Mouse (Mus musculus) liver, embryonic 14.5 days (tissue): ENCODE results near the gene Ctla4. TPM values are rescaled to one million over a fixed set of nuclear protein-coding genes. Genes with fewer than 3 reads are reported as not detected.

Experiments used
- ATAC-seq: fragments of 200-750 bp; cut with Nextera tagmentation; 2 replicates; pipeline ENCODE4 v1.8.0; 2017; ENCODE audit warnings: moderate number of reproducible peaks, mild to moderate bottlenecking, moderate library complexity; ENCODE audit not compliant: insufficient read depth
- DNase-seq, 3 experiments: peaks; one replicate each; pipeline ENCODE4 v3.0.0-alpha.2; 2012 to 2013; ENCODE audit warnings: low read depth in 3 of 3, low spot score in 3 of 3
- H3K27ac ChIP-seq: fragments of 300-500 bp; sonication (generic); 2 replicates; pipeline ENCODE4 v1.5.1; 2014; ENCODE audit warnings: moderate library complexity, mild to moderate bottlenecking, control low read depth, inconsistent platforms
- H3K27me3 ChIP-seq: fragments of 300-500 bp; sonication (generic); 2 replicates; pipeline ENCODE4 v1.6.1; 2014; ENCODE audit warnings: mild to moderate bottlenecking, low read length, moderate library complexity; ENCODE audit not compliant: control insufficient read depth, insufficient read depth
- H3K36me3 ChIP-seq: fragments of 300-500 bp; sonication (generic); replicated peaks from 2 replicates; pipeline ENCODE4 v1.6.1; 2014; ENCODE audit warnings: low read depth; ENCODE audit not compliant: control insufficient read depth, insufficient read depth
- H3K4me1 ChIP-seq, 2 experiments: fragments of 200-500 bp in 1 of 2; fragments of 300-500 bp in 1 of 2; sonication (generic) in 1 of 2; replicated peaks; 2 replicates each; pipeline ENCODE4 v1.6.1; 2012 to 2014; ENCODE audit warnings: antibody characterized with exemption in 1 of 2, inconsistent platforms in 1 of 2, low read length in 1 of 2; ENCODE audit not compliant: control insufficient read depth in 2 of 2, insufficient read depth in 2 of 2
- H3K4me2 ChIP-seq: fragments of 300-500 bp; sonication (generic); 2 replicates; pipeline ENCODE4 v1.6.1; 2014; ENCODE audit warnings: low read depth, mild to moderate bottlenecking, control low read depth, moderate library complexity
- H3K4me3 ChIP-seq, 2 experiments: fragments of 200-500 bp in 1 of 2; fragments of 300-500 bp in 1 of 2; sonication (generic) in 1 of 2; 2 replicates each; pipeline ENCODE4 v1.5.1; 2012 to 2014; ENCODE audit warnings: low read depth in 2 of 2, low read length in 2 of 2, mild to moderate bottlenecking in 2 of 2, control low read depth in 1 of 2, inconsistent platforms in 1 of 2, moderate library complexity in 1 of 2; ENCODE audit not compliant: insufficient read depth in 1 of 2
- H3K9ac ChIP-seq: fragments of 300-500 bp; sonication (generic); replicated peaks from 2 replicates; pipeline ENCODE4 v1.6.1; 2014; ENCODE audit warnings: mild to moderate bottlenecking, control low read depth, moderate library complexity
- H3K9me3 ChIP-seq: fragments of 300-500 bp; sonication (generic); 2 replicates; pipeline ENCODE4 v1.6.1; 2016; ENCODE audit warnings: low read length, mixed read lengths; ENCODE audit not compliant: control insufficient read depth
- CTCF ChIP-seq: IDR thresholded peaks from 2 replicates; pipeline ENCODE4 v1.5.1; 2016; ENCODE audit warnings: antibody characterized with exemption, low read depth, control low read depth
- EP300 ChIP-seq: IDR thresholded peaks from 2 replicates; pipeline ENCODE4 v1.6.1; 2016; ENCODE audit warnings: antibody characterized with exemption, low read depth
- WGBS: fragments of 180-500 bp; shearing (Covaris S2); extraction: QIAGEN DNeasy Blood & Tissue Kit; methylation state at CpG from one replicate; pipeline ENCODE4 v1.1.7; 2014; ENCODE audit not compliant: insufficient replicate concordance; 5-methylcytosine and 5-hydroxymethylcytosine counted together
- polyA plus RNA-seq, 2 experiments: library from polyadenylated mRNA; depleted of rRNA in 1 of 2; stranded (reverse) in 1 of 2; unstranded in 1 of 2; fragments of >200 nt; fragmentation: Nextera tagmentation in 1 of 2; extraction: Ambion mirVana in 1 of 2; gene quantifications; 2 replicates each; pipeline versions ENCODE4 v1.2.1 to v1.2.3; 2012 to 2014

Ctla4 gene
- polyA plus RNA-seq, 2 experiments, result not detected

- Histone ChIP-seq H3K4me3 (no peak overlapping the region), H3K36me3 (no peaks in the 10 kb centered on the region), H3K4me1 (no peaks in the 10 kb centered on the region), H3K27ac (no peak overlapping the region), H3K9ac (no peak overlapping the region), H3K27me3 (no peaks in the 10 kb centered on the region), H3K4me2 (no peak overlapping the region), H3K9me3 (no peaks in the 10 kb centered on the region)
- 82% methylated on average over 7 of the region's 7 CpGs for WGBS
- TF ChIP-seq EP300, result no peak
- TF ChIP-seq CTCF, result no peak
- DNase-seq (no peak), ATAC-seq (no peak)
These were observed 66.9 kb downstream of the Ctla4 start for GRCm38 (mm10) chr1:60953686-60954085.

GRCm38 (mm10) chr1:60954759-60955158 lies 68.0 kb downstream of the Ctla4 start:
- Histone ChIP-seq H3K27ac (no peak overlapping the region), H3K9me3 (no peaks in the 10 kb centered on the region), H3K4me3 (no peak overlapping the region), H3K4me2 (no peak overlapping the region), H3K36me3 (no peaks in the 10 kb centered on the region), H3K4me1 (no peaks in the 10 kb centered on the region), H3K27me3 (no peaks in the 10 kb centered on the region), H3K9ac (no peak overlapping the region)
- 40% methylated on average over 2 of the region's 2 CpGs for WGBS
- ATAC-seq, result no peak
- no peak for DNase-seq
- no peak for TF ChIP-seq EP300
- TF ChIP-seq CTCF, result peak; percentile 53

- no peak overlapping the region for H3K27ac ChIP-seq
- no peak overlapping the region for H3K4me2 ChIP-seq
- no peak overlapping the region for H3K9ac ChIP-seq
- no peaks in the 10 kb centered on the region for H3K9me3 ChIP-seq
- H3K36me3 ChIP-seq, result no peaks in the 10 kb centered on the region
- no peak for TF ChIP-seq CTCF
- TF ChIP-seq EP300, result no peak
- no peak overlapping the region for H3K4me3 ChIP-seq
- no peaks in the 10 kb centered on the region for H3K4me1 ChIP-seq
- 77% methylated on average over 3 of the region's 3 CpGs for WGBS
- DNase-seq (no peak), ATAC-seq (no peak)
- no peaks in the 10 kb centered on the region for H3K27me3 ChIP-seq
These were observed 68.4 kb downstream of the Ctla4 start for GRCm38 (mm10) chr1:60955186-60955585.

DNA sequence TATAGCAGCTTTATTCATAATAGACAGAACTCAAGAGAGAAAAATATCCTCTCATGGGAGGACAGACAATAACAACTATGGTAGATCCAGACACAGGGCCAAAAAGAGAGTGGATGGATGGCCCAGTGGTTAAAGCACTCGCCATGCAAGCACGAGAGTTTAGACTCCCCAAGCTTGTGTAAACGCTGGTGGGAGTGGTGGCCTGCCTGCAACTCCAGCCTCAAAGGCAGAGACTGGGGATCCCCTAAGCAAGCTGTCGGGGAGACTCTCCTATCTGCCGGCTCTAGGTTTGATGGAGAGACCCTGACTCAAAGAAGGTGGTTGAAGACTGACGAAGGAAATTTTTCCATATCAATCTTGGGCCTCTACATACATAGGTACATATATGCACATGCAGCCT lies 69.4 kb downstream of the Ctla4 start:
- DNase-seq (no peak), ATAC-seq (no peak)
- TF ChIP-seq CTCF (no peak), EP300 (no peak)
- H3K9ac ChIP-seq, result no peak overlapping the region
- H3K9me3 ChIP-seq, result no peaks in the 10 kb centered on the region
- H3K36me3 ChIP-seq, result no peaks in the 10 kb centered on the region
- H3K4me3 ChIP-seq, result no peak overlapping the region
- no peak overlapping the region for H3K27ac ChIP-seq
- WGBS, result 57% methylated on average over 6 of the region's 6 CpGs
- H3K27me3 ChIP-seq, result no peaks in the 10 kb centered on the region
- H3K4me1 ChIP-seq, result no peaks in the 10 kb centered on the region
- no peak overlapping the region for H3K4me2 ChIP-seq

DNA sequence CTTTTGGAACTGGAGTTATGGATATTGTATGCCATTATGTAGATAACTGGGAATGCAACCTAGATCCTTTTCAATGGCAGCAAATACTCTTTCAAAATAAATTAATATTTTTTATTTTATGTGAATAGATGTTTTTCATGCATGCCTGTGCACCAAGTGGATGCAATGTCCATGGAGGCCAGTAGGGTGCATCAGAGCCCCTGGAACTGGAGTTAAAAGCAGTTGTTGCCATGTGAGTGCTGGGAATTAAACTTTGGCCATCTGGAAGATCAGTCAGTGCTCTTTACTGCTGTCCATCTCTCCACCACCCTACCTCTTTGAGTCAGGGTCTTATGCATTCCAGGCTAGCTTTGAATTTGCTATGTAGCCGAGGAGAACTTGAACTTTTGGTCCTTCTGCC lies 71.5 kb downstream of the Ctla4 start:
- DNase-seq, result no peak
- Histone ChIP-seq H3K36me3 (no peaks in the 10 kb centered on the region), H3K9ac (no peak overlapping the region), H3K27me3 (no peaks in the 10 kb centered on the region), H3K4me1 (no peaks in the 10 kb centered on the region), H3K9me3 (no peaks in the 10 kb centered on the region), H3K4me2 (no peak overlapping the region), H3K4me3 (no peak overlapping the region), H3K27ac (no peak overlapping the region)
- TF ChIP-seq EP300 (no peak), CTCF (peak; percentile 28; the same call in 1 of the 2 replicates)
- no peak for ATAC-seq
- 29% methylated on average over 1 of the region's 1 CpGs for WGBS
